Mouse (Mus musculus) heart, adult 9 months (tissue): ENCODE measurements around the gene Zfp937.
A peak's percentile ranks its signal among the peaks of the same experiment; 100 is the strongest.
"Not testable (repeated sequence)": the region's sequence is repeated elsewhere in the genome, so short reads cannot be mapped to it uniquely, and the experiment has no call there.

Experiments used
- DNase-seq, 2 experiments: peaks; one replicate each; pipeline ENCODE4 v3.0.0; 2022; ENCODE audit warnings: low spot score in 2 of 2

Gene Zfp937

DNA sequence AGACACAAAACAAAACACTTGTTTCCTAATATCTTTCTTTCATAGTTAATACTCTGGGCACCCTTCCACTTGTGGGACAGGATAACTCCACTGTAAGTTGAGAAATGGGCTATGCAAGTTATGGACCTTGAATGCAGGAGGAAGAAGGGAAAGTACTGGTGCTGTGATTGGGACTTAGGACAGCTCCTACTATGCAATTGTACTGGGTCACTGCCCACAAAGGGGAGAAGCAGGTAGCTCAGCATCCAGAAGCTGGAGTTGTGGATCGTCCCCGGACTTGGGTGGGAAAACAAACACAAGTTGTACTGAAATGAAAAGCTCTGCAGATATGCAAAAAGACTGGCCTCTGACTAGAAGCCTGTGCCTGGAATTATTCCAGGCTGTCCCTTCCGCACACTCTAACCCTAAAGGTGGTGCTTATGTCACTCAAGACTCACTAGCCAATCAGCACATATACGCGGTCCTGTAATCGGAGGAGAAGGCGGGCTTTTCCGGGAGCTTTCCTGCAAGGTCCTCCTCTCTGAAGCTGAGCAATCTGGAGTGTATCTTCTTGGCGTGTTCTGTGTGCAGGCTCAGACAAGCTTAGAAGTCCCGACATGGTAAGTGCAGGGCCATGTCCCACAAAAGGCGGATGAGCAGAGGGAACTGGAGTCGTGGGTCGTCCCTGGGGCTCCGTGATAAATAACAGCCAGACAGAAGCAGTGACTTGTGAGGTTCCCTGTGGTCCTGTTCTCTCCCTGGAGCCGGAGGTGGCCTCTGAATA lies at the start of gene Zfp937:
Zfp937 (plus strand) TSS at position 474 of the 763 bp plus-strand sequence.
- peak; percentile 87 to 88 for DNase-seq

DNA sequence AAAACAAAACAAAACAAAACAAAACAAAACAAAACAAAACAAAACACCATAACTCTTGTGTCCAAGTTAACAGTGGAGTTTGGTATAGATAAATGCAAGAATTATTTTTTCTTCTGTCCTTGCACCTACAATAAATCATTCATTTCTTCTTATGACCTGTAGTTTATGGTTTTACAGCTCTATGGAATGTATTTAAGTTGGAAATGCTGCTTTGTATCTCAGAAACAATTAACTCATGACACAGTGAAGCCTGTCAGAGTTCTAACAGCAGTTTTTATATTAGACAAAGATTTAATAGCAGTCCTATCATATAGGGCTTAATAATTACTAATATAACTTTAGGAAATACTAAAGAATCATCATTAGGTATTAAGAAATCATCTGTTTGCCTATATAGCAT lies 44.0 kb upstream of the Zfp937 start:
- DNase-seq = no peak

DNA sequence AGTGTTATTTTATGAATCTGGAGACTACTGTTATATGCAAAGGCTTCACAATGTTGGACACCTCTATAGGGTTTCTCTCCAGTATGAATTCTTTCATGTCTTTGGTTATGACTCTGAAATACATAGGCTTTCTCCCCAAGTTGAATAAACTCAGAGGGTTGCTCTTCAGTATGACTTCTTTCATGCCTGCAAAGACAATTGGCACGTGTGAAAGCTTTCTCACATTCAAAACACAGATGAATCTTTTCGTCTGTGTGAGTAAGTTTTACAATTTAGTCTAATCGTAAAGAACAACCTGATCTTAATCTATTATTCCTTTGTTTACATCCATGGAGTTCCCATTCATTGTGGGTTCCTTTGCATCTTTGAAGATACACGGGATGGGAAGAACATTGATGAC lies 38.3 kb upstream of the Zfp937 start, which contains the start of gene Gm10770:
Gm10770 (minus strand) TSS at position 101 of the 400 bp plus-strand sequence.
- DNase-seq = not testable (repeated sequence)

DNA sequence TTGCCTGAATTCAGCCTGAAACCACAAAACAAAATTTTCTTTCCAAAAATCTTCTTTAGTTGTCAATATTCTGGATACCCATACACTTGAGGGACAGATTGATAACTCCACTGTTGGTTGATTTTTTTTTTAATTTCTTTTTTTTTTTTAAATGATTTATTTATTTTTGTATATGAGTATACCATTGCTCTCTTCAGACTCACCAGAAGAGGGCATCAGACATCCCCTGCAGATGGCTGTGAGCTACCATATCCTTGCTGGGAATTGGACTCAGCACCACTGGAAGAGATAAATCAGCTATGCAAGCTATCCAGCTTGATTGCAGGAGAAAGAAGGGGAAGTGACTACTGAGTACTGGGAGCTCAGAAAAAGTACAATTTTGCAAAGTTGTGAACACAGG lies 36.8 kb upstream of the Zfp937 start:
- not testable (repeated sequence) for DNase-seq

DNA sequence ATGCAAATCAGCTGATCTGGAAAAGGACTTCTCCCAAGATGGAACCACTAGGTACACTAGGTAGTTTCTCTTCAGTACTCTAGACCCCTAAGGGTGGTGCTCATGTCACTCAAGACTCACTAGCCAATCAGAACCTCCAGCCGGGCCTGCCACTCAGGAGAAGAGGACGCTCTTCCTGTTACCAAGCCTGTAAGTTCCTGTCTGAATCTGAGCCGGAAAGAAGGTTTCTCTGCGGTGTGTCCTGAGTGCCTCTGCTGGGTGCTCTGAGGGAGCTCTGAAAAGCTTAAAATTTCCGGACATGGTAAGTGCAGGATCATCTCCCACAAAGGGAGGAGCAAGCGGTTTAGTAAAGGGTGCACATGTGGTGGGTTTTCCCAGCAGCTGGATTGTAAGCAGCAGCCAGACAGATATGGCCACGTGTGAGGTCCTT lies 36.3 kb upstream of the Zfp937 start, which contains the start of gene Gm14139:
Gm14139 (plus strand) TSS at position 186 of the 430 bp plus-strand sequence.
- not testable (repeated sequence) for DNase-seq

DNA sequence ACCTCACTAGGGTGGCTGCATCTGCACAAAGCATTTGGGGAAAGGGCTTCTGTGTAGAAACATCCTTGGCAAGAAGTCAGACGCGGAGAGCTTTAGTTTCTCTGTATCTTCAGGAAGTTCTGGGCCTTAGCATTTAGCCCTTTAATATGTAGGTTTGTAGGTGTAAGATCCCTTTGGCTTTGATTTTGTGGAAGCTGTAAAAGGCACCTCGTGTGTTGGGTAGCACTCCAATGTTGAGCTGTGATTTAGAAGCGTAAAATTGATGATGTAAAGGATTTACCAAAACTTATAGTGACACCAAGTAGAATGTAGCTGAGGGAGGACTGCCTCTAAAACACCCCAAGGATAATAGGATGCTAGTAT lies 471 bp downstream of the Zfp937 start:
- not testable (repeated sequence) for DNase-seq

DNA sequence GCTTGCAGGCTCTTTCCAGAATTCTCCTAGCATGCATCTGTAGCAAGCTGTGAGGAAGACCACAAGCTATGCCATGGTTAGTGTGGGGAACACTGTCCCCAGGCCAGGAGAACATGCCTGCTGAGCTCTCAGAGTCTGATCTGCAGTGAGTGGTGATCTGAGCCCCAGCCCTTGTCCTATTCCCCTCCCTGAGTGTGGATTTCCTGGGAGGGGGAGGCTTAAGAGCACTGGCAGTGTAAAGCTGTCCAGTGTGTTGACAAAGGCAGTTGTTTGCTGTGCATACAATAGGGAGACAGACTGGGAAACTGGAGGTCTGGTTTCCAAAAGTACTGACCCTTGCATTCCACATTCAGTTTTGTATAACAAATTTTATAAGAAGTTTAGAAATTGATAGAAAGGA lies 5.4 kb downstream of the Zfp937 start:
- not testable (repeated sequence) for DNase-seq

DNA sequence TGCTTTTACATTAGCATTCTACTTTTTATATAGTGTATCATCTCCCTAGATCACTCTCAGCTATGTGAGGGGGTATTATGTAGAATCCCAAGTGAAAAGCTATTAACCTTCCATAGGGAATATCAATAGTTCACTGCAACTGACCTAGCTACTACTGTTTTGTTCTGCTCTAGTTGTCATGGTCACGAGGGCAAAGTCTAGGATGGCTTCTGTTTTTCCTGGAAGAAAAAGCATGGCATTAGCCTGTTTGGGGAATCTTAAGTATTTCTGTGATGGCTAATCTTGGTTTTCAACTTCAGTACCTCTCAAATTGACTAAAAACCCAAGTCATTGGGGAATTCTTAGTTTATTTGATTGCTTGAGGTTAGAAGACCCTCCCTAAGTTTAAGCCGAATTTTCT lies 25.3 kb downstream of the Zfp937 start:
- no peak for DNase-seq

DNA sequence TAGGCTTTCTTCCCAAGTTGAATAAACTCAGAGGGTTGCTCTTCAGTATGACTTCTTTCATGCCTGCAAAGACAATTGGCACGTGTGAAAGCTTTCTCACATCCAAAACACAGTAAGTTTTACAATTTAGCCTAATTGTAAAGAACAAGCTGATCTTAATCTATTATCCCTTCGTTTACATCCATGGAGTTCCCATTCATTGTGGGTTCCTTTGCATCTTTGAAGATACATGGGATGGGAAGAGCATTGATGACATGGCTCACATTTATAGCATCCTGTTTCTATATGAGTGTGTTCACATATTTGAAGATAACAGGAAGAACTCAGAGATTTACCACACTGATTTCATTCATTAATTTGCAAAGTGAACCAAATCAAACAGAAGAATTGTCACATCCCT lies 37.6 kb downstream of the Zfp937 start, which contains the start of gene Gm21994:
Gm21994 (minus strand) TSS at position 101 of the 400 bp plus-strand sequence.
- not testable (repeated sequence) for DNase-seq

DNA sequence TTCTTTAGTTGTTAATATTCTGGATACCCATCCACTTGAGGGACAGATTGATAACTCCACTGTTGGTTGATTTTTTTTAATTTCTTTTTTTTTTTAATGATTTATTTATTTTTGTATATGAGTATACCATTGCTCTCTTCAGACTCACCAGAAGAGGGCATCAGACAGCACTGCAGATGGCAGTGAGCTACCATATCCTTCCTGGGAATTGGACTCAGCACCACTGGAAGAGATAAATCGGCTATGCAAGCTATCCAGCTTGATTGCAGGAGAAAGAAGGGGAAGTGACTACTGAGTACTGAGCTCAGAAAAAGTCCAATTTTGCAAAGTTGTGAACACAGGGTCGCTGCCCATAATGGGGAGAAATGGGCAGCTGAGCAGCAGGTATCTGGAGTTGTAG lies 39.0 kb downstream of the Zfp937 start:
- DNase-seq = not testable (repeated sequence)

DNA sequence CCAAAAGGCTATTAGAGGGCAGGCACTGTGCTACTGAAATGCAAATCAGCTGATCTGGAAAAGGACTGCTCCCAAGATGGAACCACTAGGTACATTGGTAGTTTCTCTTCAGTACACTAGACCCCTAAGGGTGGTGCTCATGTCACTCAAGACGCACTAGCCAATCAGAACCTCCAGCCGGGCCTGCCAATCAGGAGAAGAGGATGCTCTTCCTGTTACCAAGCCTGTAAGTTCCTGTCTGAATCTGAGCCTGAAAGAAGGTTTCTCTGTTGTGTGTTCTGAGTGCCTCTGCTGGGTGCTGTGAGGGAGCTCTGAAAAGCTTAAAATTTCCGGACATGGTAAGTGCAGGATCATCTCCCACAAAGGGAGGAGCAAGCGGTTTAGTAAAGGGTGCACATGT lies 39.4 kb downstream of the Zfp937 start, which contains the start of gene Gm14124:
Gm14124 (plus strand) TSS at position 227 of the 400 bp plus-strand sequence.
- DNase-seq = not testable (repeated sequence)
